Mouse (Mus musculus) heart, adult 2 months (tissue): ENCODE measurements at regions not wholly inside any gene's neighbourhood (a gene's known extent, or its start where the extent isn't known, plus 50 kb on each side); places are given as distances from the start of the nearest gene placed in this dataset.

Experiments
- CTCF ChIP-seq: fragments of 200-600 bp; IDR thresholded peaks from 2 replicates; pipeline ENCODE4 v1.8.1; 2022; ENCODE audit warnings: antibody characterized with exemption, mild to moderate bottlenecking, moderate library complexity
- POLR2A ChIP-seq: fragments of 200-500 bp; IDR thresholded peaks from 2 replicates; pipeline ENCODE4 v1.6.1; 2011; ENCODE audit warnings: mild to moderate bottlenecking, low read depth, low read length, control low read depth; ENCODE audit not compliant: insufficient read depth

- TF ChIP-seq POLR2A (no peak), CTCF (no peak)
These were observed 185.3 kb downstream of the Etaa1 start for GRCm38 (mm10) chr11:17768345-17768759.
